Mouse (Mus musculus) liver, embryonic 14.5 days (tissue): ENCODE measurements around the gene Tmem221.

Experiments
- CTCF ChIP-seq: IDR thresholded peaks from 2 replicates; pipeline ENCODE4 v1.5.1; 2016; ENCODE audit warnings: antibody characterized with exemption, low read depth, control low read depth
- EP300 ChIP-seq: IDR thresholded peaks from 2 replicates; pipeline ENCODE4 v1.6.1; 2016; ENCODE audit warnings: antibody characterized with exemption, low read depth

- TF ChIP-seq CTCF (no peak), EP300 (no peak)
These were observed 49.4 kb downstream of the Tmem221 start for GRCm38 (mm10) chr8:71509316-71509715.
